12 mouse cellular contexts compared by ENCODE assay signal in genomic region chr6:52004995-52005394, GRCm38 (mm10). TPM values are rescaled to one million over a fixed set of nuclear protein-coding genes. Genes with fewer than 3 reads are reported as not detected.
DNase-seq lines count a peak whose midpoint lies in the region; ATAC-seq and TF ChIP-seq lines count a peak whose summit lies in the region.
"Had no signal": no experiment of that assay in that cellular context is flagged by ENCODE, and none has a peak within 500 bp of the region (broad histone marks: within the 10 kb centered on the region; RNA-seq: fewer than 3 reads in every experiment).

No protein-coding gene starts in this region.

- H3K36me3 ChIP-seq in kidney, embryonic 15.5 days, result no peaks in the 10 kb centered on the region
- H3K36me3 ChIP-seq in kidney, adult 2 months (ENCODE audit: control insufficient read depth, insufficient read depth, low read length), result no peaks in the 10 kb centered on the region
- no peaks in the 10 kb centered on the region for H3K36me3 ChIP-seq in midbrain, embryonic 11.5 days (ENCODE audit: control insufficient read depth, insufficient read depth, low read length)
- H3K36me3 ChIP-seq in midbrain, embryonic 16.5 days (ENCODE audit: control insufficient read depth, insufficient read depth, low read length), result no peaks in the 10 kb centered on the region
- H3K36me3 ChIP-seq in liver, postnatal 0 days (replicated peaks; ENCODE audit: insufficient read depth, low read length), result peaks cover 7% of the 10 kb centered on the region
- no peaks in the 10 kb centered on the region for H3K36me3 ChIP-seq in stomach, postnatal 0 days (ENCODE audit: control insufficient read depth, insufficient read depth, low read length)
- H3K36me3 ChIP-seq: limb, embryonic 15.5 days; stomach, embryonic 15.5 days had no signal

- no peak overlapping the region for H3K9ac ChIP-seq in kidney, embryonic 15.5 days
- no peak overlapping the region for H3K9ac ChIP-seq in midbrain, embryonic 11.5 days (ENCODE audit: low read length)
- H3K9ac ChIP-seq in midbrain, embryonic 16.5 days (ENCODE audit: low read depth, low read length), result no peak overlapping the region
- no peak overlapping the region for H3K9ac ChIP-seq in liver, postnatal 0 days (replicated peaks)
- no peak overlapping the region for H3K9ac ChIP-seq in stomach, postnatal 0 days (ENCODE audit: low read length)
- H3K9ac ChIP-seq: limb, embryonic 15.5 days; stomach, embryonic 15.5 days had no signal

- WGBS in kidney, embryonic 15.5 days, result 51% methylated on average over 3 of the region's 3 CpGs
- 67% methylated on average over 3 of the region's 3 CpGs for WGBS in kidney, adult 2 months
- 31% methylated on average over 3 of the region's 3 CpGs for WGBS in midbrain, embryonic 11.5 days
- 28% methylated on average over 3 of the region's 3 CpGs for whole genome bisulfite sequencing in midbrain, embryonic 16.5 days
- WGBS in liver, postnatal 0 days (ENCODE audit: insufficient replicate concordance), result 30% methylated on average over 3 of the region's 3 CpGs
- 46% methylated on average over 3 of the region's 3 CpGs for WGBS in stomach, postnatal 0 days

- no peak overlapping the region for H3K27ac ChIP-seq in kidney, embryonic 15.5 days
- H3K27ac ChIP-seq in kidney, adult 2 months (ENCODE audit: insufficient read depth, low read depth, low read length), result no peak overlapping the region
- H3K27ac ChIP-seq in midbrain, embryonic 11.5 days (ENCODE audit: low read depth, low read length), result no peak overlapping the region
- no peak overlapping the region for H3K27ac ChIP-seq in midbrain, embryonic 16.5 days (ENCODE audit: low read length)
- no peak overlapping the region for H3K27ac ChIP-seq in liver, postnatal 0 days (ENCODE audit: low read depth)
- no peak overlapping the region for H3K27ac ChIP-seq in stomach, postnatal 0 days (replicated peaks)
- H3K27ac ChIP-seq: limb, embryonic 15.5 days; stomach, embryonic 15.5 days had no signal

- H3K9me3 ChIP-seq in kidney, embryonic 15.5 days (replicated peaks), result no peaks in the 10 kb centered on the region
- no peaks in the 10 kb centered on the region for H3K9me3 ChIP-seq in midbrain, embryonic 11.5 days (ENCODE audit: control insufficient read depth, low read length)
- H3K9me3 ChIP-seq in midbrain, embryonic 16.5 days (replicated peaks; ENCODE audit: control insufficient read depth, low read length, poor library complexity, severe bottlenecking), result no peaks in the 10 kb centered on the region
- no peaks in the 10 kb centered on the region for H3K9me3 ChIP-seq in liver, postnatal 0 days (ENCODE audit: low read length)
- no peaks in the 10 kb centered on the region for H3K9me3 ChIP-seq in stomach, postnatal 0 days (ENCODE audit: control insufficient read depth, low read length)
- H3K9me3 ChIP-seq: limb, embryonic 15.5 days; stomach, embryonic 15.5 days had no signal

- TF ChIP-seq EP300 in liver, postnatal 0 days (IDR thresholded peaks at IDR 0.05; ENCODE audit: low read depth), result no peak
- TF ChIP-seq EP300 in stomach, postnatal 0 days (optimal IDR thresholded peaks at IDR 0.05), result no peak

- ATAC-seq in kidney, embryonic 15.5 days (replicated peaks; ENCODE audit: low FRiP score), result no peak
- ATAC-seq in midbrain, embryonic 11.5 days (ENCODE audit: low FRiP score), result no peak
- no peak for ATAC-seq in midbrain, embryonic 16.5 days
- ATAC-seq in liver, postnatal 0 days, result no peak
- ATAC-seq in stomach, postnatal 0 days (ENCODE audit: low FRiP score, low TSS enrichment), result no peak
- ATAC-seq: inflammation-experienced regulatory T-cells, adult 6 months had no signal

- peaks cover 45% of the 10 kb centered on the region for H3K27me3 ChIP-seq in kidney, embryonic 15.5 days
- no peaks in the 10 kb centered on the region for H3K27me3 ChIP-seq in kidney, adult 2 months (replicated peaks; ENCODE audit: control insufficient read depth, insufficient read depth, low read length)
- peaks cover 69% of the 10 kb centered on the region for H3K27me3 ChIP-seq in midbrain, embryonic 11.5 days (ENCODE audit: control insufficient read depth, insufficient read depth, low read length)
- H3K27me3 ChIP-seq in midbrain, embryonic 16.5 days (ENCODE audit: control insufficient read depth, insufficient read depth, low read depth, low read length), result peaks cover 63% of the 10 kb centered on the region
- peaks cover 31% of the 10 kb centered on the region for H3K27me3 ChIP-seq in liver, postnatal 0 days (ENCODE audit: insufficient read depth, low read length)
- H3K27me3 ChIP-seq in stomach, postnatal 0 days (ENCODE audit: control insufficient read depth, insufficient read depth, low read length), result 0 out of 2 replicates have a peak, but pooled peaks cover 3% of the 10 kb centered on the region

- no peak overlapping the region for H3K4me3 ChIP-seq in kidney, embryonic 15.5 days (replicated peaks)
- no peak overlapping the region for H3K4me3 ChIP-seq in kidney, adult 2 months (ENCODE audit: insufficient read depth, low read depth, low read length)
- no peak overlapping the region for H3K4me3 ChIP-seq in midbrain, embryonic 11.5 days (ENCODE audit: low read depth, low read length)
- H3K4me3 ChIP-seq in midbrain, embryonic 16.5 days (ENCODE audit: low read depth, low read length), result no peak overlapping the region
- H3K4me3 ChIP-seq in liver, postnatal 0 days (ENCODE audit: low read depth, low read length), result no peak overlapping the region
- no peak overlapping the region for H3K4me3 ChIP-seq in stomach, postnatal 0 days (ENCODE audit: low read depth, low read length)
- H3K4me3 ChIP-seq: limb, embryonic 15.5 days; stomach, embryonic 15.5 days had no signal

- TF ChIP-seq POLR2A in kidney, adult 2 months (IDR thresholded peaks at IDR 0.05; ENCODE audit: low read depth, low read length), result no peak

- H3K4me1 ChIP-seq in kidney, embryonic 15.5 days, result peaks cover 25% of the 10 kb centered on the region
- H3K4me1 ChIP-seq in kidney, adult 2 months (ENCODE audit: control insufficient read depth, insufficient read depth, low read length), result peaks cover 3% of the 10 kb centered on the region; the same call in 1 of the 2 replicates
- no peaks in the 10 kb centered on the region for H3K4me1 ChIP-seq in midbrain, embryonic 11.5 days (ENCODE audit: control insufficient read depth, insufficient read depth, low read length)
- no peaks in the 10 kb centered on the region for H3K4me1 ChIP-seq in midbrain, embryonic 16.5 days (ENCODE audit: control insufficient read depth, insufficient read depth, low read length)
- H3K4me1 ChIP-seq in liver, postnatal 0 days (ENCODE audit: insufficient read depth), result no peaks in the 10 kb centered on the region
- no peaks in the 10 kb centered on the region for H3K4me1 ChIP-seq in stomach, postnatal 0 days (replicated peaks; ENCODE audit: control insufficient read depth, insufficient read depth)

- H3K4me2 ChIP-seq in kidney, embryonic 15.5 days, result peak overlapping the region; percentile 56; the same call in 1 of the 2 replicates
- H3K4me2 ChIP-seq in midbrain, embryonic 11.5 days, result no peak overlapping the region
- no peak overlapping the region for H3K4me2 ChIP-seq in midbrain, embryonic 16.5 days (ENCODE audit: low read length)
- peak overlapping the region; percentile 34 for H3K4me2 ChIP-seq in liver, postnatal 0 days (ENCODE audit: low read depth, low read length)
- peak overlapping the region; percentile 42 for H3K4me2 ChIP-seq in stomach, postnatal 0 days (replicated peaks; ENCODE audit: low read depth)

- no peak for TF ChIP-seq CTCF in kidney, adult 2 months (conservative IDR thresholded peaks at IDR 0.05; ENCODE audit: insufficient read depth, insufficient read length, low read depth, low read length)
- no peak for TF ChIP-seq CTCF in liver, postnatal 0 days (IDR thresholded peaks at IDR 0.05; ENCODE audit: low read depth)
- TF ChIP-seq CTCF in stomach, postnatal 0 days (IDR thresholded peaks at IDR 0.05; ENCODE audit: low read depth), result no peak

- DNase-seq in kidney, adult 2 months, result no peak
- DNase-seq in midbrain, embryonic 11.5 days (ENCODE audit: low spot score, missing footprints), result peak; percentile 90
- DNase-seq in liver, postnatal 0 days, result no peak
- no peak for DNase-seq in stomach, postnatal 0 days (ENCODE audit: low spot score)
- no peak for DNase-seq in left cerebral cortex, adult 11 months (ENCODE audit: low spot score)
- no peak for DNase-seq in yolk sac, embryonic 10.5 days (ENCODE audit: low spot score)
- DNase-seq: cerebellum, adult 9-11 months had no signal

RNA-seq across cellular contexts. Expression of gene Skap2, which starts 7.4 kb away (rescaled TPM):
- 34.5 and 35.0 TPM in 2 replicates for polyA plus RNA-seq in kidney, embryonic 15.5 days (2015; fragmentation: Nextera tagmentation; extraction: Ambion mirVana)
- polyA plus RNA-seq in kidney, adult 2 months (2012; rRNA removed), result 12.4 and 22.2 TPM in 2 replicates
- 8.5 and 10.0 TPM in 2 replicates for polyA plus RNA-seq in midbrain, embryonic 11.5 days (2014; fragmentation: Nextera tagmentation; extraction: Ambion mirVana)
- 4.8 and 7.0 TPM in 2 replicates for polyA plus RNA-seq in midbrain, embryonic 16.5 days (2015; fragmentation: Nextera tagmentation; extraction: Ambion mirVana)
- polyA plus RNA-seq in liver, postnatal 0 days (2015; fragmentation: Nextera tagmentation; extraction: Ambion mirVana), result 25.1 and 25.3 TPM in 2 replicates
- 26.8 and 27.3 TPM in 2 replicates for polyA plus RNA-seq in stomach, postnatal 0 days (2015; fragmentation: Nextera tagmentation; extraction: Ambion mirVana)

Comparison
In these comparisons a context has a peak if more than half of its experiments do, and no peak if none do; other contexts are left out.
1. H3K4me2 ChIP-seq: peak in kidney, embryonic 15.5 days (single experiment), liver, postnatal 0 days (single experiment) and stomach, postnatal 0 days (single experiment); none in midbrain, embryonic 11.5 days (single experiment) and midbrain, embryonic 16.5 days (single experiment).